Mouse (Mus musculus) kidney, embryonic 14.5 days (tissue): ENCODE measurements around the gene Epn3. TPM values are rescaled to one million over a fixed set of nuclear protein-coding genes. Genes with fewer than 3 reads are reported as not detected.

Experiments used
- ATAC-seq: fragments of 200-750 bp; cut with Nextera tagmentation; 2 replicates; pipeline ENCODE4 v1.8.0; 2017; ENCODE audit warnings: moderate number of reproducible peaks, mild to moderate bottlenecking, moderate TSS enrichment, moderate library complexity; ENCODE audit not compliant: low FRiP score, low TSS enrichment
- H3K27ac ChIP-seq: fragments of 300-500 bp; sonication (generic); 2 replicates; pipeline ENCODE4 v1.5.1; 2014; ENCODE audit warnings: low read depth, mild to moderate bottlenecking, low read length, moderate library complexity, mixed read lengths
- H3K27me3 ChIP-seq: fragments of 300-500 bp; sonication (generic); 2 replicates; pipeline ENCODE4 v1.6.1; 2014; ENCODE audit warnings: mild to moderate bottlenecking, low read length; ENCODE audit not compliant: control insufficient read depth, insufficient read depth
- H3K36me3 ChIP-seq: fragments of 300-500 bp; sonication (generic); 2 replicates; pipeline ENCODE4 v1.6.1; 2014; ENCODE audit warnings: low read length, mixed read lengths; ENCODE audit not compliant: control insufficient read depth, insufficient read depth
- H3K4me1 ChIP-seq: fragments of 300-500 bp; sonication (generic); 2 replicates; pipeline ENCODE4 v1.6.1; 2014; ENCODE audit warnings: low read length, mixed read lengths; ENCODE audit not compliant: control insufficient read depth, insufficient read depth
- H3K4me2 ChIP-seq: fragments of 300-500 bp; sonication (generic); replicated peaks from 2 replicates; pipeline ENCODE4 v1.6.1; 2014; ENCODE audit warnings: low read depth, mild to moderate bottlenecking, low read length
- H3K4me3 ChIP-seq: fragments of 300-500 bp; sonication (generic); 2 replicates; pipeline ENCODE4 v1.5.1; 2014; ENCODE audit warnings: mild to moderate bottlenecking, low read length
- H3K9ac ChIP-seq: fragments of 300-500 bp; sonication (generic); 2 replicates; pipeline ENCODE4 v1.6.1; 2014; ENCODE audit warnings: low read depth, mild to moderate bottlenecking, low read length, moderate library complexity
- H3K9me3 ChIP-seq: fragments of 300-500 bp; sonication (generic); 2 replicates; pipeline ENCODE4 v1.6.1; 2016; ENCODE audit warnings: low read length; ENCODE audit not compliant: control insufficient read depth
- WGBS: fragments of 180-500 bp; shearing (Covaris S2); extraction: QIAGEN DNeasy Blood & Tissue Kit; methylation state at CpG from one replicate; pipeline ENCODE4 v1.1.7; 2014; 5-methylcytosine and 5-hydroxymethylcytosine counted together
- polyA plus RNA-seq: library from polyadenylated mRNA; unstranded; fragments of >200 nt; fragmentation: Nextera tagmentation; extraction: Ambion mirVana; gene quantifications from 2 replicates; pipeline ENCODE4 v1.2.1, GENCODE M21; 2014

The Epn3 gene
- polyA plus RNA-seq, 1 experiment from 2014 or later = 16.4 TPM

GRCm38 (mm10) chr11:94441122-94441521, 58.7 kb downstream of the Epn3 start:
- Histone ChIP-seq H3K27ac (no peak overlapping the region), H3K4me1 (peaks cover 33% of the 10 kb centered on the region), H3K4me2 (no peak overlapping the region), H3K9me3 (no peaks in the 10 kb centered on the region), H3K9ac (no peak overlapping the region), H3K4me3 (no peak overlapping the region), H3K36me3 (peaks cover 4% of the 10 kb centered on the region; the same call in 1 of the 2 replicates), H3K27me3 (no peaks in the 10 kb centered on the region)
- WGBS = 59% methylated on average over 7 of the region's 7 CpGs
- no peak for ATAC-seq

GRCm38 (mm10) chr11:94440421-94440820, 59.4 kb downstream of the Epn3 start:
- no peak overlapping the region for H3K4me2 ChIP-seq
- WGBS = 87% methylated on average over 6 of the region's 6 CpGs
- no peak overlapping the region for H3K9ac ChIP-seq
- H3K27me3 ChIP-seq = no peaks in the 10 kb centered on the region
- H3K36me3 ChIP-seq = peaks cover 4% of the 10 kb centered on the region; the same call in 1 of the 2 replicates
- no peak overlapping the region for H3K4me3 ChIP-seq
- no peak overlapping the region for H3K27ac ChIP-seq
- H3K4me1 ChIP-seq = peaks cover 30% of the 10 kb centered on the region
- no peaks in the 10 kb centered on the region for H3K9me3 ChIP-seq
- no peak for ATAC-seq

Other genes with a start within 250 kb of the Epn3 start
- 1.0 TPM in 1 of 2 replicates, not detected in the other for gene Gm21885, start 218.1 kb downstream of the Epn3 start, polyA plus RNA-seq
- gene Luc7l3, start 178.0 kb downstream of the Epn3 start, polyA plus RNA-seq = 106 and 147 TPM in 2 replicates
- gene Ankrd40, start 172.0 kb downstream of the Epn3 start, polyA plus RNA-seq = 16.0 and 20.6 TPM in 2 replicates
- 1.1 and 3.9 TPM in 2 replicates for gene Abcc3, start 107.0 kb downstream of the Epn3 start, polyA plus RNA-seq
- gene Cacna1g, start 25.8 kb downstream of the Epn3 start, polyA plus RNA-seq = 8.7 and 14.1 TPM in 2 replicates
- 0.07 and 0.23 TPM in 2 replicates for gene Spata20, start 13.8 kb downstream of the Epn3 start, polyA plus RNA-seq
- 1.6 and 2.6 TPM in 2 replicates for gene Mycbpap, start 21.8 kb upstream of the Epn3 start, polyA plus RNA-seq
- gene Rsad1, start 49.3 kb upstream of the Epn3 start, polyA plus RNA-seq = 4.1 and 4.5 TPM in 2 replicates
- 0.14 TPM in 1 of 2 replicates, not detected in the other for gene Chad, start 65.1 kb upstream of the Epn3 start, polyA plus RNA-seq
- 9.1 and 11.5 TPM in 2 replicates for gene Acsf2, start 101.9 kb upstream of the Epn3 start, polyA plus RNA-seq
- 118 and 197 TPM in 2 replicates for gene Lrrc59, start 129.8 kb upstream of the Epn3 start, polyA plus RNA-seq
- gene Mrpl27, start 153.8 kb upstream of the Epn3 start, polyA plus RNA-seq = 154 and 193 TPM in 2 replicates
- gene Eme1, start 154.0 kb upstream of the Epn3 start, polyA plus RNA-seq = 29.9 and 33.6 TPM in 2 replicates
- gene Xylt2, start 177.5 kb upstream of the Epn3 start, polyA plus RNA-seq = 16.8 and 18.5 TPM in 2 replicates
- gene Gm11541, start 204.5 kb upstream of the Epn3 start, polyA plus RNA-seq = 0.23 and 0.99 TPM in 2 replicates
- gene Cdc34b, start 241.8 kb upstream of the Epn3 start, polyA plus RNA-seq = not detected in 2 replicates